Mouse (Mus musculus) liver, embryonic 14.5 days (tissue): ENCODE results near the gene 4930562C15Rik.

ENCODE experiments used
- CTCF ChIP-seq: IDR thresholded peaks from 2 replicates; pipeline ENCODE4 v1.5.1; 2016; ENCODE audit warnings: antibody characterized with exemption, low read depth, control low read depth
- EP300 ChIP-seq: IDR thresholded peaks from 2 replicates; pipeline ENCODE4 v1.6.1; 2016; ENCODE audit warnings: antibody characterized with exemption, low read depth

- no peak for TF ChIP-seq CTCF
- TF ChIP-seq EP300 = no peak
Observed at GRCm38 (mm10) chr16:4901167-4901566, 66.0 kb downstream of the 4930562C15Rik start.
